Mouse (Mus musculus) myocyte (in vitro differentiated cells): ENCODE results near the gene Fus. TPM values are rescaled to one million over a fixed set of nuclear protein-coding genes. Genes with fewer than 3 reads are reported as not detected.
"Not testable (repeated sequence)": the region's sequence is repeated elsewhere in the genome, so short reads cannot be mapped to it uniquely, and the experiment has no call there.

Source experiments
- H3K27me3 ChIP-seq: one replicate; pipeline ENCODE4 v1.6.1; 2011; ENCODE audit not compliant: control insufficient read depth, insufficient read depth, insufficient read length
- H3K36me3 ChIP-seq: one replicate; pipeline ENCODE4 v1.6.1; 2011; ENCODE audit not compliant: control insufficient read depth, insufficient read depth
- H3K4me2 ChIP-seq: one replicate; pipeline ENCODE4 v1.6.1; 2011; ENCODE audit warnings: low read depth, control low read depth
- H3K4me3 ChIP-seq: one replicate; pipeline ENCODE4 v1.5.1; 2011; ENCODE audit warnings: mild to moderate bottlenecking, control low read depth, moderate library complexity
- H3K79me2 ChIP-seq: one replicate; pipeline ENCODE4 v1.6.1; 2011; ENCODE audit not compliant: control insufficient read depth, insufficient read depth
- H3ac ChIP-seq: one replicate; pipeline ENCODE4 v1.6.1; 2011; ENCODE audit not compliant: control insufficient read depth, insufficient read length
- CEBPB ChIP-seq: IDR thresholded peaks from 2 replicates; pipeline ENCODE4 v1.6.1; 2011; ENCODE audit warnings: mild to moderate bottlenecking, moderate library complexity; ENCODE audit not compliant: poor library complexity, insufficient read depth, severe bottlenecking
- E2F4 ChIP-seq: IDR thresholded peaks from one replicate; pipeline ENCODE4 v1.6.1; 2011; ENCODE audit warnings: mild to moderate bottlenecking, control low read depth, moderate library complexity; ENCODE audit not compliant: insufficient read depth
- MAX ChIP-seq: IDR thresholded peaks from one replicate; pipeline ENCODE4 v1.6.1; 2011; ENCODE audit warnings: low read depth, mild to moderate bottlenecking, control low read depth
- MYOD1 ChIP-seq, 3 experiments: IDR thresholded peaks; one replicate each; pipeline ENCODE4 v1.6.1; 2011; ENCODE audit warnings: control low read depth in 2 of 3, low read depth in 2 of 3, mild to moderate bottlenecking in 2 of 3, moderate library complexity in 1 of 3; ENCODE audit not compliant: insufficient read length in 2 of 3, control insufficient read depth in 1 of 3
- MYOG ChIP-seq, 3 experiments: IDR thresholded peaks; one replicate each; pipeline ENCODE4 v1.6.1; 2011; ENCODE audit warnings: control low read depth in 2 of 3, low read depth in 2 of 3, mild to moderate bottlenecking in 2 of 3; ENCODE audit not compliant: insufficient read length in 2 of 3, control insufficient read depth in 1 of 3, insufficient read depth in 1 of 3
- POLR2A ChIP-seq: IDR thresholded peaks from one replicate; pipeline ENCODE4 v1.6.1; 2011; ENCODE audit warnings: low read depth, mild to moderate bottlenecking, control low read depth, moderate library complexity; ENCODE audit not compliant: insufficient read length
- POLR2AphosphoS2 ChIP-seq: IDR thresholded peaks from one replicate; pipeline ENCODE4 v1.6.1; 2011; ENCODE audit warnings: low read depth, control low read depth; ENCODE audit not compliant: insufficient read length
- REST ChIP-seq: IDR thresholded peaks from one replicate; pipeline ENCODE4 v1.6.1; 2011; ENCODE audit warnings: mild to moderate bottlenecking, control low read depth, moderate library complexity; ENCODE audit not compliant: insufficient read depth, insufficient read length
- SRF ChIP-seq: IDR thresholded peaks from one replicate; pipeline ENCODE4 v1.6.1; 2011; ENCODE audit warnings: low read depth; ENCODE audit not compliant: control insufficient read depth, insufficient read length
- TCF12 ChIP-seq: IDR thresholded peaks from one replicate; pipeline ENCODE4 v1.6.1; 2011; ENCODE audit warnings: mild to moderate bottlenecking, control low read depth; ENCODE audit not compliant: poor library complexity, insufficient read depth, severe bottlenecking
- TCF3 ChIP-seq: IDR thresholded peaks from one replicate; pipeline ENCODE4 v1.6.1; 2011; ENCODE audit warnings: low read depth, control low read depth; ENCODE audit not compliant: insufficient read length
- USF1 ChIP-seq: IDR thresholded peaks from one replicate; pipeline ENCODE4 v1.6.1; 2011; ENCODE audit warnings: low read depth, mild to moderate bottlenecking, control low read depth, moderate library complexity
- polyA plus RNA-seq: library from polyadenylated mRNA; unstranded; fragments of >200 nt; fragmentation: generic; extraction: Trizol; gene quantifications from one replicate; pipeline ENCODE4 v1.2.1, GENCODE M21; 2012; ENCODE audit warnings: missing spikeins

Fus gene
- polyA plus RNA-seq, 1 experiment = 231 TPM

- no peaks in the 10 kb centered on the region for H3K27me3 ChIP-seq
- H3K79me2 ChIP-seq = no peaks in the 10 kb centered on the region
- TF ChIP-seq USF1 (no peak), E2F4 (no peak), TCF12 (no peak), TCF3 (no peak), REST (no peak), MYOD1 (IDR thresholded peaks at IDR 0.05; ENCODE audit: control insufficient read depth in 1 of 3, insufficient read length in 2 of 3, low read depth in 2 of 3) (no peak), SRF (no peak), MYOG (IDR thresholded peaks at IDR 0.05; ENCODE audit: control insufficient read depth in 1 of 3, insufficient read depth in 1 of 3, insufficient read length in 2 of 3, low read depth in 2 of 3) (no peak), POLR2AphosphoS2 (no peak), CEBPB (no peak), POLR2A (no peak), MAX (no peak)
- peak overlapping the region; percentile 27 for H3K4me3 ChIP-seq
- peak overlapping the region; percentile 93 for H3K4me2 ChIP-seq
- peak overlapping the region; percentile 53 for H3ac ChIP-seq
- no peaks in the 10 kb centered on the region for H3K36me3 ChIP-seq
Measured at GRCm38 (mm10) chr7:127935748-127936159, 31.5 kb upstream of the Fus start.

DNA sequence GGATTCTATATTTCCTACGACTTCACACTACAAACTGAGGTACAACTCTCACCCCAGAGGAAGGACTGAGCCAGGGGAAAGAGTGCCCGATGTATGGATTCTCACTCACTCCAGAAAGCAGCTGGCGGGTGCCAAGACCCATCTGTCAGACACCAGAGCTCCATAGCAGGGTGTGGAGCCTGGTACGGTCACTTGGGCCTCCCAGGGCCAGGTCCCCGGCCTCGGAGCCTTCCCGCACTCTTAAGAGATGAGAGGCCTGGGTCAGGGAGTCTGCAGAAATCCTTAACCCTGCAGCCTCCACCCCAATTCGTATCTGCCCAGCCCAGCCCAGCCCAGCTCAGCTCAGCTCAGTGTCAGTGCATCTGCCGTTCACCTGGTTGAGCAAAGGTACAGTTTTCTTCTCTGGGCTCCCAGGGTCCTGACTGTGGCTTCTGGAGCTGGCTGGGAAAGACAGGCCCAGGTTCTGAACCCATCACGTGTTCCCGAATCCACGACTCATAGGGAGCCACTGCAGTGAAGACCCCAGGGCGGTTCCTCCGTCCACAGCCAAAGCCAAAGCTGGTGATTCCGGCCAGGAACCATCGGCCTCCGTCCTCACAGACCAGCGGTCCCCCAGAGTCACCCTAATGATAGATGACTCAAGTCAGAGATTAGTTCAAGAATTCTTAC is 30.9 kb upstream of the Fus start:
- TF ChIP-seq SRF (no peak), E2F4 (no peak), MYOG (IDR thresholded peaks at IDR 0.05; ENCODE audit: control insufficient read depth in 1 of 3, insufficient read depth in 1 of 3, insufficient read length in 2 of 3, low read depth in 2 of 3) (no peak), POLR2AphosphoS2 (no peak), USF1 (no peak), POLR2A (no peak), MYOD1 (IDR thresholded peaks at IDR 0.05; ENCODE audit: control insufficient read depth in 1 of 3, insufficient read length in 2 of 3, low read depth in 2 of 3) (no peak), REST (no peak), TCF3 (no peak), MAX (no peak), TCF12 (no peak), CEBPB (no peak)
- no peaks in the 10 kb centered on the region for H3K79me2 ChIP-seq
- H3K36me3 ChIP-seq = no peaks in the 10 kb centered on the region
- peak overlapping the region; percentile 27 for H3K4me3 ChIP-seq
- H3ac ChIP-seq = peak overlapping the region; percentile 53
- H3K27me3 ChIP-seq = no peaks in the 10 kb centered on the region
- H3K4me2 ChIP-seq = peak overlapping the region; percentile 93

- H3K4me2 ChIP-seq, H3K4me3 ChIP-seq, H3ac ChIP-seq, H3K79me2 ChIP-seq, H3K36me3 ChIP-seq: not testable (repeated sequence)
- peaks cover 24% of the 10 kb centered on the region for H3K27me3 ChIP-seq
Measured at GRCm38 (mm10) chr7:127942097-127942496, 25.2 kb upstream of the Fus start.

GRCm38 (mm10) chr7:127944614-127945013 is 22.6 kb upstream of the Fus start:
- H3K4me3 ChIP-seq = no peak overlapping the region
- no peak overlapping the region for H3ac ChIP-seq
- H3K36me3 ChIP-seq = no peaks in the 10 kb centered on the region
- H3K4me2 ChIP-seq = no peak overlapping the region
- TF ChIP-seq MYOD1 (IDR thresholded peaks at IDR 0.05; ENCODE audit: control insufficient read depth in 1 of 3, insufficient read length in 2 of 3, low read depth in 2 of 3) (no peak), SRF (no peak), USF1 (no peak), POLR2A (no peak), E2F4 (no peak), TCF12 (no peak), MAX (no peak), TCF3 (no peak), POLR2AphosphoS2 (no peak), MYOG (IDR thresholded peaks at IDR 0.05; ENCODE audit: control insufficient read depth in 1 of 3, insufficient read depth in 1 of 3, insufficient read length in 2 of 3, low read depth in 2 of 3) (no peak), CEBPB (no peak)
- peaks cover 24% of the 10 kb centered on the region for H3K27me3 ChIP-seq
- H3K79me2 ChIP-seq = no peaks in the 10 kb centered on the region

GRCm38 (mm10) chr7:127946470-127947023 is 20.7 kb upstream of the Fus start, which contains the start of gene Prss36:
TSS of gene Prss36 (minus strand) at chr7:127946725.
- Histone ChIP-seq H3ac (no peak within 1 kb of the TSS), H3K79me2 (no peaks in the 10 kb centered on the region), H3K36me3 (no peaks in the 10 kb centered on the region), H3K4me2 (peak within 1 kb of the TSS; percentile 34), H3K27me3 (peaks cover 24% of the 10 kb centered on the region), H3K4me3 (no peak within 1 kb of the TSS)
- TF ChIP-seq POLR2A (no peak), CEBPB (no peak), MYOG (IDR thresholded peaks at IDR 0.05; ENCODE audit: control insufficient read depth in 1 of 3, insufficient read depth in 1 of 3, insufficient read length in 2 of 3, low read depth in 2 of 3) (peak in 1 of 3 experiments; percentile 62)
